Mouse (Mus musculus) T-helper 1 cell (primary cell): Measurements from ENCODE around the gene Dgat2.

Experiments used
- in situ Hi-C: fragments of 300-600 bp; cut with MboI, MseI; formaldehyde crosslinking; loops from one replicate; pipeline ENCODE4 v1.15.1; 2025; ENCODE audit warnings: high pct_unique_total_duplicates

The Dgat2 gene

DNA sequence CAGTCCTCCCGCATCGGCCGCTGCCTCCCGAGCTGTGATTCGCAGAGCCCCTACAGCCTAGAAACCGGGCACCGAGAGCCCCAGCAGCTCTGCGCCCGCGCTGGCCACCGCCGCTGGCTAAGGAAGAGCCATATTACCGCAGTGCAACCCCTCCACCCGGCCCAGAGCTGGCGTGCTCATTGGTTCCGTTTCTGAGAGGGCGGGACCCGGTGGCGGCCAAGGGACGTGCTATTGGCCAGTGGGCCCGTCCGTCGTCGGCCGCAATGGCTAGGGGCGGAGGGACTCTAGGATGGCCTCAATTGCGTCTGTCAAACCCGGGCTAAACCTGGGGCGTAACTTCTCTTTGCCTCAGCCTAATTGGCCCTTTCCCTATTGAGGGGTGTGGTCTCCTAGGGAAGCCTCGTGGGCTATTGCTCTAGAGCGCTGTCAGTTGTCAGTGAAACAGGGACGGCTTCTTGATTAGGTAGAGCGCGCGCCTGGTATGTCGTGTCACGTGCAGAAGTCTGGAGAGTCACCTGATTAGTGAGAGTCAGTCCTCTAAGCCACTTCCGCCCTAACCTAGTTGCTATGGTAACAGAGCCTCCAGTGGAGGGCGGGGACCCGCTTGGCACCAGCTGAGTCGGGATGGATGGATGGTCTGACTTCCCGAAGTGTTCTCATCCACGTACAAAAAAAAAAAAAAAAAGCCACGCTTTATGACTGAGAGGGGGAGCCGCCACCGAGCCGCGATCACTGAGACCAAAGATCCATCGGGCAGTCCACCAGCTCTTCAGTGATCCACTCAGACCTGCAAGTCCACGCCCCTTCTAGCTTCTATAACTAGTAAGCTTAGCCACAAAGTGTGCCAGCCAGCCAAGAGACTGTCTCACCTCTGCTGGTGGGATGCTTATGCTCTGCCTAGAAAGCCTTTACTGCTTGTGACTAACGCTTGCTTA lies 41.3 kb downstream of the Dgat2 start, which contains the start of gene Uvrag:
Uvrag (minus strand) TSS at position 158 of the 935 bp plus-strand sequence.
- in situ Hi-C loops, result loop anchor here (10.0 kb wide), 1 partner anchor 1234 kb away; the partner anchor contains the start of genes C2cd3 and Ppme1

DNA sequence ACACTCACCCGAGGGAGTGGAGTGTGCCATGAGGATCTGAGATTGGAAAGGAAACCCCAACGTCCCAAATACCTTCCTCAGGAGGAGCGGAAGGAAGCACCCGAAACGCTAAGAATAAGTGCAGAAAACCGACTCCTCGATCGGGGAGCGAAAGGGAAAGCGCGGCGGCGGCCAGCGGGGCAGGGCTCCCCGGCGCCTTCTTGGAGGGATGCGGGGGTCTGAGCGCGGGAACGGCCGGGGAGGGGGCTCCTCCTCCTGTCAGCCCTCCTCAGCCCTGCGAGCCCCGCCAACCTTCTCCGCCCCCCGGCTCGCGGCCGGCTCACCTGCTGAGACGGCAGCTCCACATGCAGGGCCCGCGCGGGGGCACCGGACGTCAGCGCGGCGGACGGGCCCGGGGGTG lies 42.0 kb downstream of the Dgat2 start:
- in situ Hi-C loops, result loop anchor here (10.0 kb wide), 1 partner anchor 1234 kb away; the partner anchor contains the start of genes C2cd3 and Ppme1

DNA sequence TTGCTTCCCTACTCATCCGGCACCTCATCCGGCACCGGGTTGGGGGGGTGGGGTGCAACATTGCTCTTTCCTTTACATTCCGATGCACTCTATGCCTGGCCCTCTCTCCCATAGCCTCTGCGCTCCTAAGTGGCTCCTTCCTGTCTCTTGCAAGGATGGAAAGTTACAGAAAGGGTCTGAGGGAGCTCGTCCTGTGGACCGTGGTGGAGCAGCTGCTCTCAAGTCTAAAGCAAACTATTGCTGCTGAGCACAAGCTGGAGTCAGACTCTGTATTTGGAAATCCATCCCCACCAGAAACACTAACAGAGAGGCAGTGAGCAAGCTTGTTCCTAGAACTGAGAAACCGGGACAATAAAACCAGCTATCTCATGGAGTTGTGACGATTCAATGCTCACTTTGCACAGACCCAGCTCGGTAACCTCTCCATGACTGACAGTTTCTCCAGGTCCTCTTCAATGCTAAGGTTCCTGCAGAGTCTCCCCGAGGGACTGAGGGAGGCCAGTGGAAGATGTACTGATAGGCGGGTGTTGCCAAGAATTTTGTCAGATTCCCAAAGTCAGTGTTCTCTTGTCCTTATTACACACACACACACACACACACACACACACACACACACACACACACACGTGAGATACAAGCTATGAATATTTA lies 42.6 kb downstream of the Dgat2 start:
- in situ Hi-C loops, result loop anchor here (10.0 kb wide), 1 partner anchor 1235 kb away; the partner anchor contains the start of genes C2cd3 and Ppme1

DNA sequence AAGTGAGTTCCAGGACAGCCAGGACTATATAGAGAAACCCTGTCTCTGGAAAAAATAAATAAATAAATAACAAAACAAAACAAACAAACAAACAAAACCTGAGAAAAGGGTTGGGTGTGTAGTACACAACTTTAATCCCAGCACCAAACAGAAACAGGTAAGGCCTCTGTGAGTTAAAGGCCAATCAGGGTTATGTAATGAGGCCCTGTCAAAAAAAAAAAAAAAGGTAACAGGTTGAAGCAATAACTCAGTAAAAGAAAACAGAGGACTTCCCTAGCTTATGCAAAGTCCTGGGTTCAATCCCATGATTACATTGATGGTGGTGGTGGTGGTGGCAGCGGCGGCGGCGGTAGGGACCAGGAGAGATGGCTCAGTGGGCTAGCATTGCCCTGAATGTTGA lies 45.0 kb downstream of the Dgat2 start:
- in situ Hi-C loops, result no loop called here

DNA sequence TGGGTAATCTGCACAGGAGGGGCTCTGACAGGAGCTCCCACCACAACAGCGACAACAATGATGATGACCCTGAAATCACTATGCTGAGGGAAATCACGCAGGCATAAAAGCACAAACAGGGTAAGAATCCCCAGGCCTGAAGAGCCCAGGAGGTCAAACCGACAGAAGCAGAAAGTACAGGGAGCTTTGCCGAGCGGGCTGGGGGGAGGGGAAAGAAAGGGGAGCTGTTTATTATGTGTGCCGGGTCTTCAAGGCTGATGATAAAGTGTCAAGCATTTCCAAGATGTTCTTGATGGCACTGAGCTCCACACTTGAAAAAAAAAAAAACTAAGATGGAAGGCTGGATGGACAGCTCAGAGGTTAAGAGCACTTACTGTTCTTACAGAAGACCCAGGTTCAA lies 45.7 kb downstream of the Dgat2 start:
- in situ Hi-C loops, result no loop called here

DNA sequence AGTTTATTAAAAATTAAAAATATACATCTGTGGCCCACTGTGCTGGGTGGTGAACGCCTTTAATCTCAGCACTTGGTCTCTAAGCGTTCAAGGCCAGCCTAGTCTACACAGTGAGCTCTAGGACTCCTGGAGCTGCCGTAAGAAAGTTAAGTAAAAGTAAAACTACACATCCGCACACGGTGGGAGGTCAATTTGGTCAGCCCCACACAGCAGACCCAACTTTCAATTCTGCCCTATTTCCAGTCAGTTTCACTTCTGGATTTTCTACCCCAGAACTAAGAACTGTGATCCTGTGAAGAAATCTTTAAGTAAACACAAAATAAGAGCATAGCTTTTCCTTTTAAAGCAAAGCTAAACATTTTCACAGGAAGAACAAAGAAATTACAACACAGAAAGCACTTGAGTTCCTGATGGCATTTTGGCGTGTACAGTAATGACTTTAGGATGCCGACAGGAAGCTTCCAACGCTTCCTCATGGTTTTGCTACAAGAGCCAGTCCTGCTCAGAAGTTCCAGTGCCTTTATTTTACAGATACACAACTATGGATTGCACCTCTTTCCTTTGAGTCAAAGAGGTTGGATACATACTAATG lies 48.6 kb downstream of the Dgat2 start:
- in situ Hi-C loops, result no loop called here

DNA sequence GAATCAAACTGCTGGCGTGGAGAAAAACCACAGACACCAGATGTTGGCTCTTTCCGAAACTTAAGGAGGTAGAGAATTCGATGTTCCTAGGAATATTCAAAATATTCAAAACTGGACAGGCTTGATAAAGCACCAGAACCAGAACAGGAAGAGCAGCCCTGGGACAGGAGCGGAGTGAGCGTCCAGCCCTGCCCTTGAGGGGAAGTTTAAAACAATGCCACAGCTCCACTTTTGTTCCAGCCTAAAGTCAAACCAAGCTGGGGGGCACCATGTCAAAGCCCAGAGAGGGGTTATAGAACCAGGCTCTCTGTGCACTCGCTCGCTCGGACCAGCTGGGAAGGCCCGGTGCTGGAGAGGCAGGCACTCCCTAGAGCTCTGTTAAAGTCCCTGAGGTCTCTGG lies 49.9 kb downstream of the Dgat2 start:
- in situ Hi-C loops, result no loop called here

DNA sequence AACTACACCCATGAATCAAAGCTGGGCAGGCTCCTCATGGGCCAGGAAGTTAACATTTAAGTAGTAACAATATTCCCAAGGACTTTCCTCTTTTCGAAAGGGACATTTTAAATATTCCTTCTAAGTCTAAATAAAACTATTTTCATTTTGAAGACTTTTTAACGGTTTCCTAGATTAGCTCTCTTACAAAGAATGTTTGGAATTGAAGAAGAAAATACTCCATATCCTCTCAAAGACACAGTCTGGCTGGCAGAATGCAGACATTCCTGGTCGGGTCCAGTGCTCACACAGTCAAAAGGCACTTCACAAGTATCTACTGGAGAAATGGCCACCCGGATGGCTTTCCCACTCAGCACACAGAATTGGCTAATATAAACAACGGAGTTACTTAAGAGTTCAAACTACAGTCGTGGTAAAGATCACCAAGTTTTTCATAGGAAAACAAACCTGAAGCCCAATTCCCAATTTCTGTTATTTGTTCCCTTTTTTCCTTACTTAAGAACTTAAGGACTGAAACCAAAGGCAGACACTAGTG lies 50.6 kb downstream of the Dgat2 start:
- in situ Hi-C loops, result no loop called here

DNA sequence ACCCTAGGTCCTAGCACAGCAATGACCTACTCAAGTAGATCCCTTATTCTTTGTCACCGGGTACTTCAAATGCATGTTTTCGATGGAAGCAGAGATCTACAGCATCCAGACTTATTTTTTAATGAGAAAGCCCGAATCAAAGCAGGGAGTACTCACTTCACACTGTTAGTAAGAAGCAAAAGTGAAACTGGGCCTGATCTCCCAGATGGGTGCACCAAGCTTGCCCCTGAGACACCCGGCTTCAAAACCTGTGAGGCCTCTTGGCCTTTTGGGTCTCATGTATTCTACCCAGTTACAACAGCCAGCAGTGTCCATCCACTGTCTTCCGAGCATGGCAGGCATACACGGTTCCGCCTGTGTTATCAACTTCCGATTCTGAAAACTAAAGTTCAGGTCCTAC lies 53.6 kb downstream of the Dgat2 start:
- in situ Hi-C loops, result no loop called here

DNA sequence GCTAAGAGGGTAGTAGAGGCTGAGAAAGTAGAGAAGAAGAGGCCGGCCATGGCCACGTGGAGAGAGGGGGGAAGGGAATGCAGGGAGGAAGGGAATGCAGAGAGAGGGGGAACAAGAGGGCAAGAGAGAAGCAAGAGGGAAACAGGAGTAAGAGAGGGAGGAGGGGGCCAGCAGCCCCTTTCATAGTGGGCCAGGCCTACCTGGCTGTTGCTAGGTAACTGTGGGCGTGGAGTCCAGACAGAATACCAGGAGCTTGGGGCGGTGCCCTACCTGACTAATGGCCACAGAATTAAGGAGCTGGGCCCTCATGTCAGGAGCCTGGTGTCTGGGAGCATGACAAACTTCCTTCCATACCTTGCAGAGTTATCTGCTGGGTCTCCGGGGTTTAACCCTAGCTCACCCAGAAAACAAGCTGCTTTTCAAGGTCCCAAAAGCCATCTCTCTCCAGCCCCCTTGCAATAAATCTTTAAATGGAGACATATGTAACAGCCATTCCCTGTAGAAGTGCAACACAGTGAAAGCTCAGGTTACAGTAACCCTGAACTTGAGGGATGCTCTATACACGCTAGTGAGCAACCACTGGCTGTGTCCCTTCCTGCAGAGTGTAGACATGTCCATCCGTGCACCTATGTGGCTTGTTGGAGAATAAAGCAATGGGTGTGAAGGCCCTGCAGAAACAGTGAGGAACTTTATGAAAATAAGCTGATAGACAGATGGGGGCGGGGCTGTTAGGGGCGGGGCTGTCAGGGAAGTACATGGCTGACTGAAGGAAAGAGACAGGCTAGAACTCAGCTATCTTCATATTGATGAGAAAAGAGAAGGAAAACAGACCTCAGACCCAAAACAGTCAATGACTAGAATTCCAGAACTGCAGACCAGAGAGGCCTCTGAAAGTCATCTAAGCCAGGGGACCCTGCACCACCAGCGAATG lies 54.2 kb downstream of the Dgat2 start:
- in situ Hi-C loops, result no loop called here

DNA sequence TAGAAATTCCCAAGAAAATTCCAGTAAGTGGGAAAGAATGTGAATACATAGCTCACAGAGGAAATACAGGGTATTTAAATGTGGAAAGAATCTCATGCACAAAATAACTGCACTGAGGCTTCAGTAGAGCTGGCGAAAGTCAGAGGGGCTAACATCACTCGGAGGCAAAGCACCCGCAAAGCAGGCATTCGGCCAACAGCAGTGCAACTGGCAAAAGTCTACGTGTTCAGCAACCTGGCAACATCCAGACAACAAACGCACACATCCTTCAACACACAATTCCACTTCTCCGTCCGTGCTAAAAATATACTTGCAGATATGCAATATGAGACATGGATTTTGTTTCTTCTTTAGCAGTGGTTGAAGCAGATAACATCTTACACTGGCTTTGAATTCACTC lies 56.5 kb downstream of the Dgat2 start:
- in situ Hi-C loops, result no loop called here

DNA sequence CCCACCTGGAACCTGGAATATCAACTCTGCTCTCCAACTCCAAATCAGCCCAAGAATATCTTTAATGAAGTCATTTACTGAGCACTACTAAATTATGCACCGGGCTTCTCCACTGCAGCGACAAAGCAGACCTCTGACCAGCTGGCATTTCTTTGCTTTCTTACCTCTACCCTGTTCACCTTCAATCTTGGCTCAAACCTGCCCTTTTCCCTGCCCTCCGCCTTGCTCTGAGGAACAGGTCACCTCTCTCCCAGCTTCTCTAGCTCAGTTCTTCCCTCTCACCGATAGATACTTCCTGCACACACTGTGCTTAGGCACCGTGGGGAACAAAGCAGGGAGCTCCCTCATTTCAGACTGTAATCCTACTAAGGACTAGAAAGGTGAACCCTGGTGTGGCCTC lies 59.9 kb downstream of the Dgat2 start:
- in situ Hi-C loops, result no loop called here

DNA sequence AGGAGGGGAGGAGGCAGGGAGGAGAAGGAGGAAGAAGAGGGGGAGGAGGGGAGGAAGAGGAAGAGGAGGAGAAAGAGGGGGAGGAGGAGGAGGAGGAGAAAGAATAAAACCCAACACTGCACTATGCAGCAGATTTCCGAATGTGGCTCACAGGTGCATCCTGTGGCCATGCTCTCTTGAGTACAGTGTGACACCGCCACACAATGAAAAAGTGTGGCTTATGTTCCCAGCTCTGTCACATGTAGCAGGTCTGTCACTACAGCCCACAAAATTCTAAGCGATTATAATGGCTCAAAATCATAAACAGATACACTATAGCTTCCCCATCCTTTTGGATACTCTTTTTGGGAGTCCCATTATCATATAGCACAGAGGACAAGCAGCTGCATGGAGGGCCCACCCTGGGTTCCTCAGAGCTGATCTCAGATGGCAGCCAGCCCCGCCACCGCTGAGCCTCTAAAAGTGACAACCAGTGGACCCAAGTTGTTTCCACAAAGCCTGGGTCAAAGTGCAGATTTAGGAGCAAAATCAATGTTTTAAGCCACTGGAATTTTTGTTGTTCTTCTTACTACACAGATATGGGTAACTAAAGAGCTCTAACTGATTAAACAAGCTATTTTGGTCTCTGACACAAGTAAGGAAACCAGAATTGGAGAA lies 61.5 kb downstream of the Dgat2 start:
- in situ Hi-C loops, result no loop called here

DNA sequence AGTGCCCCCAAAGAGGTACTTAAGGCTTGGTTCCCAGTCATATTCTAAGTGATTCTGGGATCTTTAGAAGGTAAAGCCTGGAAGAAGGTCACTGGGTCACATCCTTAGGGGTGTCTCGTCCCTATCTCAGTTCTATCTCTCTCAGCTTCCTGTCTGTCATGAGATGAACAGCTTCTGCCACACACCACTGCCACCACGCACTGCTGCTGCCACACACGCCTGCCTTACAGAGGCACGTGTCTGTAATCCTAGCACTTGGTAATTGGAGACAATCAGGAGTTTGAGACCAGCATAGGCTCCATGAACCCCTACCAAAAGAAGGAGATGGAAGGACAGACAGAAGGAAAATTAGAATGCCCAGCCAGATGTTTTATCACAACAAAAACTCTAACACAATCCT lies 62.4 kb downstream of the Dgat2 start:
- in situ Hi-C loops, result no loop called here

DNA sequence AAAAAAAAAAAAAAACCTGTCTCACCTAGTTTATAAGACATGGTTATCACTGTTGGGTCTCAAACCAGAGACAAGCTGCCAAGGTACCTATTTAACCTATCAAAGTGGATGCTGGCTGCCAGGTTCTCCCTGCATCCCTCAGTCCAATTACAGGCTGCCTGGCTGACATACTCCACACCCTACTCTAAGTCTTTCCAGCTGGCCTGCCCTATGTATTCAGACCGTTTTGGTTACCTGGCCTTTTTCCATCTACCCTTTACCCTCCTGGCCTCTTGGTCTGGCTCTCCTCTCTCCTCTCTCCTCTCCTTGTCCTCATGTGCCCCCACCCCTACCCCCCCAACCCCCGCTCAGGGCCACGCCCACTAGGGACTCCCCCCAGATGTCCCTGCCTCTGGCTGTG lies 65.7 kb downstream of the Dgat2 start:
- in situ Hi-C loops, result no loop called here

DNA sequence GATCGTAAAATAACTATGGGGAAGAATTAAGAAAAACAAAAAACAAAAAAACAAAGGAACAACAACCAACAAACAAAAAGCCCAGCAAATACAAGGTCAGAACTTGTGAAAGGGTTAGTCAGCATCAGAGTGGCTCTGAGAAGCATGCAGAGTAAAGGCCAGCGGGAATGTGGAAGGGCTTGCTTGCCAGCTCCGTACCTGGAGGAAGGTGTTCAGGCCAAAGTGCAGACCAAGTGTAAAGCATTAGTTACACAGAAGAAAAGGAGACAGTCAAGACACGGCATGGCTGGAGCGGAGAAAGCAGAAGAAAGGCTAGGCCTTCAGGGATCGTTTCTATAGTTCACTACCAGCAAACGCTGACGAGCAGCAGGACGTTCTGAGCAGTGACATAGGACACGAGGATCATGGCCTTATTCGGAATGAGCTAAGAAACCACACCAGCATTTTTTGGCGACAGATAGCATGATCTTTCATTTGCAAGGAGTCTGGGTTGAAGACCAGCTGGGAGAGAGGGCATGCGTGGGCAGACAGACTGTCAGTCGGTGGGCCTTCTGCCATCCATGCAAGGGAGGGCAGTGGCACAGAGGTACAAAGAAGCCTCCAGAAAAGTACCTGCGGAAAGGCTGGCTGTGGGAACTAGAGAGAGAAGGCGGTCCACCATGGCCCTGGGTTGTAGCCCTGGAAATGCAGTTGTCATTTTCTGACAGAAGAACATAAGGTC lies 68.4 kb downstream of the Dgat2 start:
- in situ Hi-C loops, result no loop called here

DNA sequence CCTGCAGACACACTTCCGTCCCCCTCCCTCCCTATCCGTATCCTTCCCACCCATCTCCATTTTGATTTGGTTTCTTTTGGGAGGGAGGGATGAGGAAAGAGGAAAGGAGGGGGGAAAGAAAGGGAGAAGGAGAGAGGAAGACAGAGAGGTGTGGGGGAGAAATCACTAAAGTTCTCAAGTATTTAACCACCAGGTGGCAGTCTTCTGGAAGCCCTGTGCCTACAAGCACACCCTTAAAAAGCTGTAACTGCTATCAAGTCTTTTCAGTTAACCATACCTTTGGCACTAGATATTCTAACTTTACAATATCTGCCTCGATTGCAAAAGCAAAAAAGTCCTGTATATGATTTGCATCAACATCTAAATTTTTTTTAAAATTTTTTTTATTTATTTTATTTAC lies 75.0 kb downstream of the Dgat2 start:
- in situ Hi-C loops, result no loop called here

DNA sequence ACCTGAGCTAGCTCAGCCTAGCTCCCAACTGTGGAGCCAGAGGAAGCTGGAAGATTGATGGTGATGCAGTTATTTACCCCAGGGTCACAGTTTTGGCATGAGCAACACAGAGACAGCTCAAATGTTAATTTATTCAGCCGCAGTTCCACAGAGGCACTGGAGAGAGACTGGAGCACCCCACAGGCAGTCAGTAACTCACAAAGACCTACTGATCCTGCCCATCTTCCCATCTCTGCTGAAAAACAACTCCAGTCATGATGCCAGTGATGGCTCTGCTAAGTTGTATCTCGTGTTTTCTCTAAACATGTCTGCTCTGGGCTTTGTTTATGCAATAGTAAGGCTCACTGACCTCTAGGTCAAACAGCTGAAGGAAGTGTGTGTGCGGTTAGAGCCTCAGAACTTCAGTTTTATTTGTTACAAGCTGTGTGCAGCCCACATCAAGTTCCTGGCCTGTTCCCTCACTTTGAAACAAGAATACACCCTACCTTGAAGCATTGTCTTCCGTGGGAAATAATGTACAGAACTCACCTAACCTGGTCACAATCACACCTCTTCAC lies 75.7 kb downstream of the Dgat2 start:
- in situ Hi-C loops, result no loop called here
